Mouse (Mus musculus) intestine, embryonic 14.5 days (tissue): ENCODE measurements around the gene Htra1. TPM values are rescaled to one million over a fixed set of nuclear protein-coding genes. Genes with fewer than 3 reads are reported as not detected.

ENCODE experiments used
- ATAC-seq: fragments of 200-750 bp; cut with Nextera tagmentation; replicated peaks from 2 replicates; pipeline ENCODE4 v1.8.0; 2017; ENCODE audit warnings: low read depth, moderate number of reproducible peaks, moderate TSS enrichment, moderate library complexity; ENCODE audit not compliant: low FRiP score, low TSS enrichment
- DNase-seq: peaks from one replicate; pipeline ENCODE4 v3.0.0-alpha.2; 2018; ENCODE audit warnings: low spot score
- H3K27ac ChIP-seq: fragments of 300-500 bp; sonication (generic); 2 replicates; pipeline ENCODE4 v1.5.1; 2014; ENCODE audit warnings: low read depth, mild to moderate bottlenecking, control low read depth
- H3K27me3 ChIP-seq: fragments of 300-500 bp; sonication (generic); replicated peaks from 2 replicates; pipeline ENCODE4 v1.6.1; 2014; ENCODE audit warnings: low read length, control low read depth; ENCODE audit not compliant: control insufficient read depth, insufficient read depth
- H3K36me3 ChIP-seq: fragments of 300-500 bp; sonication (generic); 2 replicates; pipeline ENCODE4 v1.6.1; 2014; ENCODE audit warnings: low read length, control low read depth; ENCODE audit not compliant: control insufficient read depth, insufficient read depth
- H3K4me1 ChIP-seq: fragments of 300-500 bp; sonication (generic); replicated peaks from 2 replicates; pipeline ENCODE4 v1.6.1; 2014; ENCODE audit warnings: low read length, control low read depth, mixed read lengths; ENCODE audit not compliant: control insufficient read depth, insufficient read depth
- H3K4me2 ChIP-seq: fragments of 300-500 bp; sonication (generic); 2 replicates; pipeline ENCODE4 v1.6.1; 2014; ENCODE audit warnings: low read length
- H3K4me3 ChIP-seq: fragments of 300-500 bp; sonication (generic); 2 replicates; pipeline ENCODE4 v1.5.1; 2014; ENCODE audit warnings: low read depth, low read length, control low read depth, mixed read lengths
- H3K9ac ChIP-seq: fragments of 300-500 bp; sonication (generic); 2 replicates; pipeline ENCODE4 v1.6.1; 2014; ENCODE audit warnings: mild to moderate bottlenecking, low read length
- H3K9me3 ChIP-seq: fragments of 300-500 bp; sonication (generic); 2 replicates; pipeline ENCODE4 v1.6.1; 2016; ENCODE audit warnings: low read length, control low read depth; ENCODE audit not compliant: control insufficient read depth
- WGBS: fragments of 180-500 bp; shearing (Covaris S2); extraction: QIAGEN DNeasy Blood & Tissue Kit; methylation state at CpG from one replicate; pipeline ENCODE4 v1.1.7; 2014; 5-methylcytosine and 5-hydroxymethylcytosine counted together
- polyA plus RNA-seq: library from polyadenylated mRNA; unstranded; fragments of >200 nt; fragmentation: Nextera tagmentation; extraction: Ambion mirVana; gene quantifications from 2 replicates; pipeline ENCODE4 v1.2.1, GENCODE M21; 2014

Gene Htra1
- polyA plus RNA-seq: 15.8 and 16.7 TPM in 2 replicates

GRCm38 (mm10) chr7:130935793-130936471 is at the start of gene Htra1:
TSS of gene Htra1 (plus strand) at chr7:130936111.
- H3K9ac ChIP-seq: peak within 1 kb of the TSS; percentile 25; the same call in 1 of the 2 replicates

GRCm38 (mm10) chr7:130886246-130886645 is 49.7 kb upstream of the Htra1 start:
- 74% methylated on average over 3 of the region's 3 CpGs for WGBS
- Histone ChIP-seq H3K4me3 (no peak overlapping the region), H3K9ac (no peak overlapping the region), H3K27ac (no peak overlapping the region), H3K4me2 (no peak overlapping the region), H3K9me3 (no peaks in the 10 kb centered on the region), H3K27me3 (no peaks in the 10 kb centered on the region), H3K4me1 (no peaks in the 10 kb centered on the region), H3K36me3 (peaks cover 13% of the 10 kb centered on the region; the same call in 1 of the 2 replicates)
- ATAC-seq (no peak), DNase-seq (no peak)

More at GRCm38 (mm10) chr7:130935793-130936471, at the start of gene Htra1:
- peak; percentile 72 for DNase-seq
- Histone ChIP-seq H3K36me3 (no peaks in the 10 kb centered on the region), H3K4me2 (peak within 1 kb of the TSS; percentile 82), H3K27ac (no peak within 1 kb of the TSS), H3K4me3 (peak within 1 kb of the TSS; percentile 49), H3K4me1 (peaks cover 27% of the 10 kb centered on the region), H3K27me3 (peaks cover 59% of the 10 kb centered on the region), H3K9me3 (no peaks in the 10 kb centered on the region)
- peak; percentile 60 for ATAC-seq
- under 1% methylated on average over 67 of the region's 70 CpGs for WGBS

- Histone ChIP-seq H3K27ac (no peak overlapping the region), H3K9ac (no peak overlapping the region), H3K4me2 (no peak overlapping the region), H3K36me3 (peaks cover 23% of the 10 kb centered on the region), H3K9me3 (no peaks in the 10 kb centered on the region), H3K27me3 (no peaks in the 10 kb centered on the region), H3K4me1 (no peaks in the 10 kb centered on the region), H3K4me3 (no peak overlapping the region)
- ATAC-seq (no peak), DNase-seq (no peak)
- 41% methylated on average over 3 of the region's 3 CpGs for WGBS
Measured at GRCm38 (mm10) chr7:130887946-130888345, 48.0 kb upstream of the Htra1 start.

- Histone ChIP-seq H3K27ac (no peak overlapping the region), H3K4me2 (no peak overlapping the region), H3K4me1 (no peaks in the 10 kb centered on the region), H3K9me3 (no peaks in the 10 kb centered on the region), H3K4me3 (no peak overlapping the region), H3K27me3 (no peaks in the 10 kb centered on the region), H3K36me3 (peaks cover 22% of the 10 kb centered on the region), H3K9ac (no peak overlapping the region)
- no peak for DNase-seq
- WGBS: 35% methylated on average over 2 of the region's 2 CpGs
- no peak for ATAC-seq
Measured at GRCm38 (mm10) chr7:130890871-130891270, 45.0 kb upstream of the Htra1 start.

- H3K9ac ChIP-seq: no peak overlapping the region
- no peak for ATAC-seq
- no peak overlapping the region for H3K27ac ChIP-seq
- H3K27me3 ChIP-seq: no peaks in the 10 kb centered on the region
- WGBS: 74% methylated on average over 6 of the region's 6 CpGs
- no peak overlapping the region for H3K4me2 ChIP-seq
- no peaks in the 10 kb centered on the region for H3K9me3 ChIP-seq
- H3K36me3 ChIP-seq: peaks cover 30% of the 10 kb centered on the region
- H3K4me1 ChIP-seq: no peaks in the 10 kb centered on the region
- DNase-seq: no peak
- no peak overlapping the region for H3K4me3 ChIP-seq
Measured at GRCm38 (mm10) chr7:130892973-130893372, 42.9 kb upstream of the Htra1 start.

GRCm38 (mm10) chr7:130894931-130895617 is 40.8 kb upstream of the Htra1 start:
- Histone ChIP-seq H3K9me3 (no peaks in the 10 kb centered on the region), H3K4me1 (no peaks in the 10 kb centered on the region), H3K27me3 (no peaks in the 10 kb centered on the region), H3K9ac (no peak overlapping the region), H3K4me2 (no peak overlapping the region), H3K4me3 (no peak overlapping the region), H3K36me3 (peaks cover 32% of the 10 kb centered on the region), H3K27ac (no peak overlapping the region)
- ATAC-seq: no peak
- no peak for DNase-seq
- 79% methylated on average over 9 of the region's 9 CpGs for WGBS

- ATAC-seq (no peak), DNase-seq (no peak)
- H3K4me2 ChIP-seq: no peak overlapping the region
- no peaks in the 10 kb centered on the region for H3K9me3 ChIP-seq
- H3K9ac ChIP-seq: no peak overlapping the region
- no peaks in the 10 kb centered on the region for H3K27me3 ChIP-seq
- H3K4me1 ChIP-seq: no peaks in the 10 kb centered on the region
- H3K36me3 ChIP-seq: peaks cover 32% of the 10 kb centered on the region
- WGBS: 78% methylated on average over 2 of the region's 2 CpGs
- no peak overlapping the region for H3K27ac ChIP-seq
- H3K4me3 ChIP-seq: no peak overlapping the region
Measured at GRCm38 (mm10) chr7:130895618-130895945, 40.3 kb upstream of the Htra1 start.

- ATAC-seq (no peak), DNase-seq (no peak)
- H3K27ac ChIP-seq: no peak overlapping the region
- H3K4me2 ChIP-seq: no peak overlapping the region
- H3K4me1 ChIP-seq: no peaks in the 10 kb centered on the region
- no peak overlapping the region for H3K9ac ChIP-seq
- no peaks in the 10 kb centered on the region for H3K9me3 ChIP-seq
- 89% methylated on average over 3 of the region's 3 CpGs for WGBS
- no peaks in the 10 kb centered on the region for H3K27me3 ChIP-seq
- H3K4me3 ChIP-seq: no peak overlapping the region
- H3K36me3 ChIP-seq: peaks cover 32% of the 10 kb centered on the region
Measured at GRCm38 (mm10) chr7:130896064-130896463, 39.8 kb upstream of the Htra1 start.

GRCm38 (mm10) chr7:130897201-130897600 is 38.7 kb upstream of the Htra1 start:
- H3K36me3 ChIP-seq: peaks cover 29% of the 10 kb centered on the region
- 93% methylated on average over 10 of the region's 10 CpGs for WGBS

More at GRCm38 (mm10) chr7:130897201-130897600, 38.7 kb upstream of the Htra1 start:
- Histone ChIP-seq H3K9me3 (no peaks in the 10 kb centered on the region), H3K4me1 (no peaks in the 10 kb centered on the region), H3K27me3 (no peaks in the 10 kb centered on the region), H3K4me3 (no peak overlapping the region), H3K27ac (no peak overlapping the region), H3K9ac (no peak overlapping the region), H3K4me2 (no peak overlapping the region)
- ATAC-seq (no peak), DNase-seq (no peak)
